Mouse (Mus musculus) CH12.LX (cell line): ENCODE data around the gene Cd37. TPM values are rescaled to one million over a fixed set of nuclear protein-coding genes. Genes with fewer than 3 reads are reported as not detected.

ENCODE experiments used
- DNase-seq: peaks from one replicate; pipeline ENCODE4 v3.0.0-alpha.2; 2013; ENCODE audit errors: extremely low read depth
- H3K27ac ChIP-seq: 2 replicates; pipeline ENCODE4 v1.5.1; 2012; ENCODE audit warnings: low read depth, mild to moderate bottlenecking, control low read depth, moderate library complexity; ENCODE audit not compliant: insufficient read depth
- H3K27me3 ChIP-seq: replicated peaks from 2 replicates; pipeline ENCODE3; 2012; ENCODE audit warnings: inconsistent platforms
- H3K36me3 ChIP-seq, 2 experiments: replicated peaks in 1 of 2; 2 replicates each; pipeline versions ENCODE3 to v1.6.1; 2012; ENCODE audit warnings: inconsistent platforms in 1 of 2, low read length in 1 of 2, mild to moderate bottlenecking in 1 of 2, mixed read lengths in 1 of 2, moderate library complexity in 1 of 2; ENCODE audit not compliant: control insufficient read depth in 1 of 2, insufficient read depth in 1 of 2
- H3K4me1 ChIP-seq, 2 experiments: 2 replicates each; pipeline ENCODE4 v1.6.1; 2012; ENCODE audit warnings: inconsistent platforms in 1 of 2, moderate library complexity in 1 of 2; ENCODE audit not compliant: insufficient read depth in 2 of 2, control insufficient read depth in 1 of 2
- H3K4me2 ChIP-seq: 2 replicates; pipeline ENCODE4 v1.6.1; 2012; ENCODE audit warnings: low read depth, mild to moderate bottlenecking, control low read depth; ENCODE audit not compliant: poor library complexity, insufficient read depth, severe bottlenecking
- H3K4me3 ChIP-seq, 3 experiments: fragments of 150-350 bp in 1 of 3; sonication (generic) in 1 of 3; replicated peaks in 1 of 3; 2 replicates each; pipeline versions ENCODE3 to v1.5.1; 2011 to 2012; ENCODE audit warnings: low read depth in 2 of 3, low read length in 2 of 3, mild to moderate bottlenecking in 2 of 3, moderate library complexity in 2 of 3, control low read depth in 1 of 3, improper control_type of control experiment in 1 of 3, inconsistent platforms in 1 of 3, mixed read lengths in 1 of 3; ENCODE audit not compliant: poor library complexity in 1 of 3
- H3K79me2 ChIP-seq: replicated peaks from 2 replicates; pipeline ENCODE4 v1.6.1; 2012; ENCODE audit warnings: mild to moderate bottlenecking, moderate library complexity; ENCODE audit not compliant: control insufficient read depth, poor library complexity, insufficient read depth, severe bottlenecking; ENCODE audit errors: extremely low read depth
- H3K9ac ChIP-seq: 2 replicates; pipeline ENCODE4 v1.6.1; 2012; ENCODE audit warnings: low read depth, mild to moderate bottlenecking, control low read depth, moderate library complexity; ENCODE audit not compliant: insufficient read depth
- H3K9me3 ChIP-seq: replicated peaks from 2 replicates; pipeline ENCODE3; 2012; ENCODE audit warnings: low read length, inconsistent platforms, mixed read lengths
- CHD2 ChIP-seq: IDR thresholded peaks from 2 replicates; pipeline ENCODE4 v1.6.1; 2011; ENCODE audit warnings: low read length, improper control_type of control experiment
- ELF1 ChIP-seq: IDR thresholded peaks from 2 replicates; pipeline ENCODE4 v1.6.1; 2014; ENCODE audit warnings: low read depth, mild to moderate bottlenecking, inconsistent platforms, low read length, improper control_type of control experiment
- HCFC1 ChIP-seq: IDR thresholded peaks from 2 replicates; pipeline ENCODE4 v1.6.1; 2012; ENCODE audit warnings: low read depth, mild to moderate bottlenecking, inconsistent platforms, low read length, improper control_type of control experiment
- JUND ChIP-seq: conservative IDR thresholded peaks from 2 replicates; pipeline ENCODE4 v1.6.1; 2011; ENCODE audit warnings: low read depth, low read length, improper control_type of control experiment
- KAT2A ChIP-seq: IDR thresholded peaks from 2 replicates; pipeline ENCODE4 v1.6.1; 2012; ENCODE audit warnings: low read length, improper control_type of control experiment, inconsistent platforms; ENCODE audit not compliant: insufficient replicate concordance
- MAZ ChIP-seq: IDR thresholded peaks from 2 replicates; pipeline ENCODE4 v1.6.1; 2012; ENCODE audit warnings: low read depth, mild to moderate bottlenecking, inconsistent platforms, low read length, improper control_type of control experiment, moderate library complexity
- MXI1 ChIP-seq: IDR thresholded peaks from 2 replicates; pipeline ENCODE4 v1.6.1; 2011; ENCODE audit warnings: mild to moderate bottlenecking, low read depth, low read length, improper control_type of control experiment
- MYC ChIP-seq: IDR thresholded peaks from 2 replicates; pipeline ENCODE4 v1.6.1; 2011; ENCODE audit warnings: low read depth, mild to moderate bottlenecking, improper control_type of control experiment, low read length
- NRF1 ChIP-seq: IDR thresholded peaks from 2 replicates; pipeline ENCODE4 v1.6.1; 2014; ENCODE audit warnings: low read depth, mild to moderate bottlenecking, inconsistent platforms, low read length, improper control_type of control experiment, moderate library complexity
- POLR2AphosphoS2 ChIP-seq: IDR thresholded peaks from 2 replicates; pipeline ENCODE4 v1.6.1; 2011; ENCODE audit warnings: low read depth, low read length, improper control_type of control experiment
- RAD21 ChIP-seq: IDR thresholded peaks from 2 replicates; pipeline ENCODE4 v1.6.1; 2011; ENCODE audit warnings: low read depth, mild to moderate bottlenecking, low read length, improper control_type of control experiment, moderate library complexity
- RCOR1 ChIP-seq: conservative IDR thresholded peaks from 2 replicates; pipeline ENCODE4 v1.6.1; 2012; ENCODE audit warnings: low read depth, mild to moderate bottlenecking, inconsistent platforms, low read length, improper control_type of control experiment
- TBP ChIP-seq: conservative IDR thresholded peaks from 2 replicates; pipeline ENCODE4 v1.6.1; 2011; ENCODE audit warnings: low read depth, low read length, improper control_type of control experiment
- UBTF ChIP-seq: IDR thresholded peaks from 2 replicates; pipeline ENCODE4 v1.6.1; 2012; ENCODE audit warnings: low read depth, mild to moderate bottlenecking, inconsistent platforms, low read length, improper control_type of control experiment, moderate library complexity
- USF2 ChIP-seq: conservative IDR thresholded peaks from 2 replicates; pipeline ENCODE4 v1.6.1; 2011; ENCODE audit warnings: low read depth, low read length, improper control_type of control experiment
- ZKSCAN1 ChIP-seq: IDR thresholded peaks from 2 replicates; pipeline ENCODE4 v1.6.1; 2012; ENCODE audit warnings: low read depth, inconsistent platforms, low read length, improper control_type of control experiment, borderline replicate concordance
- dilution Hi-C: fragments of 300-500 bp; cut with MboI; formaldehyde crosslinking; loops from 2 replicates; pipeline ENCODE4 v1.14.3; 2020; ENCODE audit warnings: low sequenced_read_pairs; ENCODE audit not compliant: extremely low pct_unique_long_range_greater_than_20kb, extremely low pct_ligation_motif_present
- in situ Hi-C: fragments of 300-500 bp; cut with MboI; formaldehyde crosslinking; loops from 3 replicates; pipeline ENCODE4 v1.14.3; 2019; ENCODE audit warnings: low sequenced_read_pairs, low pct_ligation_motif_present, low pct_unique_long_range_greater_than_20kb, mixed read lengths
- polyA plus RNA-seq: library from polyadenylated mRNA; unstranded; fragments of >175 nt; gene quantifications from 2 replicates; pipeline ENCODE4 v1.2.1, GENCODE M21; 2012; ENCODE audit warnings: low read depth; ENCODE audit not compliant: insufficient read length
- total RNA-seq, 2 experiments: library from RNA; depleted of rRNA; stranded (reverse); fragments of 300-350 nt in 1 of 2; fragments of >200 nt in 1 of 2; gene quantifications; 2 replicates each; pipeline ENCODE4 v1.2.3; 2012 to 2014

The Cd37 gene
- total and polyA plus RNA-seq, 3 experiments, result 73.8 to 437 (median 91.1) TPM

DNA sequence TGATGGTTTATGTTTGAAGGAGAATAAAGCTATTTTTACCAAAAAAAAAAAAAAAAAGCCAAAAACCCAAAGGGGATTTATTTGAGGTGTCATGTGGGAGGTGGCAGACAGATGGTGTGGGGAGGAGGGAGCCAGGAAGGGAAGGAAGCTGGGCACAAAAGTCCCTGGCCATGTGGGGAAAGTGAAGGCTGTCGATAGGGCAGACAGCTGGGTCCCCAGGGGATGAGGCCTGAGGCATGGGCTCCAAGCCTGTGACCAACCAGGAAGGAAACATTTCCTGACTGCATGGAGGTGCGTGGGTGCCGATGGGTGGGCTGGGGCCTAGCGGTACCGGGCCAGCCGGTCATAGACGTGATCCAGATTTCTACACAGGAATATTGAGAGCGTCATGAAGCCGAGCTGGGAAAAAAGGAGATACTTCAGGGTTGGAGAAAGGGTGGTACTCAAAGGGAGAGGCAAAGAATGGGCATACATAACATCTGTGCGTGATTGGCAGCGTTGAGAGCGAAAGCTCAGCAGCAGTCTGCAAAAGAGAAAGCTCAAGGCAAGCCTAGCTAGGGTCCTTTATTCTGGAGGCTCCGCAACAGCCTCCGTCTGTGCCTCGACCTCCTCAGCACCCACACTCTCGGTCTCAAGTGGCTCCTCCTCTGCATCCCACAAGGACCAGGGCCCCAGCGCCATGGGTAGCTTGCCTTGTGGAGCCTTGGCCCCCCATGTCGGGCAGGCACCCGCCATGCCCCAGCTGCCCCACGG is 5.2 kb downstream of the Cd37 start (continued):
- TF ChIP-seq TBP, result no peak
- no peak for TF ChIP-seq JUND
- TF ChIP-seq ZKSCAN1, result no peak
- no peak for TF ChIP-seq POLR2AphosphoS2
- no peak for TF ChIP-seq RAD21
- no peak for TF ChIP-seq HCFC1
- TF ChIP-seq MXI1, result 0 out of 2 replicates have a peak, but pooled peaks have one; percentile 34
- peak; percentile 63; the same call in 1 of the 2 replicates for TF ChIP-seq MYC
- no peak for TF ChIP-seq USF2
- TF ChIP-seq UBTF, result no peak
- TF ChIP-seq ELF1, result peak; percentile 46; the same call in 1 of the 2 replicates
- TF ChIP-seq NRF1, result no peak
- no peak for TF ChIP-seq RCOR1

DNA sequence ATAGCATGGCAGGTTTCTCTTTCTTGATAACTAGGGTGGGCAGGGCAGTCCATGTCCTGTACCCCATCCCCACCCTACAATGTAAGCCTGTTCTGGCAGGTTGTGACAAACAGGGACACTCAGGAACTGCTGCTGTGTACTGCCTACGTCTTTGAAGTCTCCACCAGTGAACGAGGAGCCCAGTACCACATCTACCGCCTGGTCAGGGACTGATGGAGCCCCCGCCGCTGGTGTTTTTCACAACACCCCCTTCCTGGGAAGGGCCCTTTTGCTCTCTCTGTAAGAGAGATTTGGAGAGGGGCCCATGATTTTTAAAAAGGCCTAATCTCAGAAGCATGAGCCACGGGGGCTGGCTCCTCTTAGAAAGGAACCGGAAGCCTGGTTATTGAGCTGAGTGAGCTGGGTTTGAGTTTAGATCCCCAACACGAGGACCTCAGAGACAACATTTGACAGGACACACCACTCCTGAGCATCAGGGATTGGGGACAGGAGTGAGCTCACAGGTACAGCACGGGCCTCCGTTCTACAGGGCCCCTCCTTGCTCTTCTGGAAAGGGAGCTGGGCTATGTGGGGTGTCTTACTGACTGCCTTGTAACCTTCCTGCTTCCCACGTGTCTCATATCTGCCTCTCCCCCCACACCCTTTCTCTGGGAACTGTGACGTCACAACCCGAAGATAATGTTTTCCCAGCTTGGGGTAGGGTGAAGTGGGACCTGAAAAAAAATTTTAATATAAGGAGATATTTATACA is 6.0 kb downstream of the Cd37 start:
- no peak for DNase-seq
- TF ChIP-seq MAZ, result no peak
- no peak for TF ChIP-seq CHD2
- TF ChIP-seq USF2, result no peak
- no peak for TF ChIP-seq UBTF
- 0 out of 2 replicates have a peak, but pooled peaks have one; percentile 1 for TF ChIP-seq POLR2AphosphoS2
- TF ChIP-seq KAT2A, result no peak
- Histone ChIP-seq H3K4me1 (peaks cover 24 to 65% of the 10 kb centered on the region in 2 experiments), H3K4me2 (no peak overlapping the region), H3K36me3 (peaks cover 35 to 66% of the 10 kb centered on the region in 2 experiments), H3K27ac (no peak overlapping the region), H3K27me3 (no peaks in the 10 kb centered on the region), H3K79me2 (peaks cover 2% of the 10 kb centered on the region; the same call in 1 of the 2 replicates), H3K9me3 (peaks cover 2% of the 10 kb centered on the region), H3K9ac (no peak overlapping the region), H3K4me3 (no peak overlapping the region)
- dilution Hi-C loops, result no loop called here
- in situ Hi-C loops, result no loop called here
